Mouse (Mus musculus) myocyte (in vitro differentiated cells): Measurements from ENCODE around the gene Them7.

Source experiments
- MYOG ChIP-seq, 3 experiments: IDR thresholded peaks; one replicate each; pipeline ENCODE4 v1.6.1; 2011; ENCODE audit warnings: control low read depth in 2 of 3, low read depth in 2 of 3, mild to moderate bottlenecking in 2 of 3; ENCODE audit not compliant: insufficient read length in 2 of 3, control insufficient read depth in 1 of 3, insufficient read depth in 1 of 3
- POLR2A ChIP-seq: IDR thresholded peaks from one replicate; pipeline ENCODE4 v1.6.1; 2011; ENCODE audit warnings: low read depth, mild to moderate bottlenecking, control low read depth, moderate library complexity; ENCODE audit not compliant: insufficient read length
- USF1 ChIP-seq: IDR thresholded peaks from one replicate; pipeline ENCODE4 v1.6.1; 2011; ENCODE audit warnings: low read depth, mild to moderate bottlenecking, control low read depth, moderate library complexity

GRCm38 (mm10) chr2:105228416-105228815 lies 4.3 kb downstream of the Them7 start:
- TF ChIP-seq MYOG (IDR thresholded peaks at IDR 0.05; ENCODE audit: control insufficient read depth in 1 of 3, insufficient read depth in 1 of 3, insufficient read length in 2 of 3, low read depth in 2 of 3) (no peak), POLR2A (no peak), USF1 (no peak)
